Mouse (Mus musculus): ENCODE results near the gene Dnah7a.
"Not testable (repeated sequence)": the region's sequence is repeated elsewhere in the genome, so short reads cannot be mapped to it uniquely, and the experiment has no call there.

DNA sequence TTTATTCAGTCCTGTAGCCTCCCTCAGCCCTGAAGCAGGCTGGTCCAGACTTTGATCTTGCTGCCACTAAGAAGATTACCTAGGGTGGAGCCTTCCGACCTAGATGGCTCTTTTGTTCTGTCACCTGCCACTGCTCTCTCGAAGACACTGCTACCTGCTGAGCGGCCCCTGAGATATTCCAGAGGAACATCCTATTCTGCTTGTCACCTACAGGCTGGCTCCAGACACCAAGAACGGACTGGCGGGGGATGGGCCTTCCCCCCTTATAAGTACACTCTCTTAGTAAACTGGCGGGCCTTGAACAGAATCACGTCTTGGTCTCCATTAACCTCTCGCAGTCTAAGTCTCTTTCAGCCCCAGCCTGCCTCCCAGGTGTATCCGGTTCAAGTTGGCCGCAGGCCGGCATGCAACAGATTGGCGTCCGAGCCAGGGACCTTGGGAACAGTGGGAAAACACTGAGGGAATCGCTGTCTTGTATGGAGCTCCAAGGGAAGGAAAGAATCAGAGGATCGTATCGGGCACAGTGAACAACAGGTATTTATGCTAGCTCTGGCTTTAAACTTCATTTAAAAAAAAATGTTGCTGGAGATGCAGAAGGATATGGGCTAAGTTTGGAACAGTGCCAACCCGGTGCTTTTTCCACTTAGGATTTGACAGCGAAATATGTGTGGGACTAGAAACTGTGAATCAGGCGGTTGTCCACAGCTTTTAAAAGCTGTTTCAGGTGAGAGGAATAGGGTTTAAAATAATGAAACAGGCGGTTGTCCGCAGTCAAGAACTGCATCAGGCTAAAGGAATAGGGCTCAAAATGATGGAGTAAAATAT, 312.4 kb downstream of the Dnah7a start:
- TF ChIP-seq CTCF (IDR thresholded peaks at IDR 0.05; ENCODE audit: low read depth, low read length); POLR2A (IDR thresholded peaks at IDR 0.05; ENCODE audit: extremely low read depth, insufficient read depth, low read length): not testable (repeated sequence)
